Mouse (Mus musculus): ENCODE measurements around the gene Card11. TPM values are rescaled to one million over a fixed set of nuclear protein-coding genes. Genes with fewer than 3 reads are reported as not detected.
A peak's percentile ranks its signal among the peaks of the same experiment; 100 is the strongest.

The Card11 gene
- polyA plus RNA-seq, 1 experiment from 2014 or later, result 0.57 TPM

- Histone ChIP-seq H3K9ac (ENCODE audit: low read length) (no peak overlapping the region), H3K4me1 (replicated peaks; ENCODE audit: control insufficient read depth, insufficient read depth, low read length) (no peaks in the 10 kb centered on the region), H3K4me2 (ENCODE audit: low read length) (no peak overlapping the region), H3K27ac (ENCODE audit: low read depth) (no peak overlapping the region), H3K4me3 (ENCODE audit: low read depth, low read length) (no peak overlapping the region), H3K9me3 (ENCODE audit: control insufficient read depth, low read length) (no peaks in the 10 kb centered on the region), H3K36me3 (ENCODE audit: control insufficient read depth, insufficient read depth, low read length) (no peaks in the 10 kb centered on the region), H3K27me3 (replicated peaks; ENCODE audit: control insufficient read depth, insufficient read depth, low read length) (no peaks in the 10 kb centered on the region)
- ATAC-seq (replicated peaks; ENCODE audit: low FRiP score, low TSS enrichment, low read depth) (no peak), DNase-seq (ENCODE audit: low spot score) (no peak)
- WGBS, result 100% methylated on average over 1 of the region's 1 CpGs
Measured at GRCm38 (mm10) chr5:141033001-141033400, 32.6 kb upstream of the Card11 start.

DNA sequence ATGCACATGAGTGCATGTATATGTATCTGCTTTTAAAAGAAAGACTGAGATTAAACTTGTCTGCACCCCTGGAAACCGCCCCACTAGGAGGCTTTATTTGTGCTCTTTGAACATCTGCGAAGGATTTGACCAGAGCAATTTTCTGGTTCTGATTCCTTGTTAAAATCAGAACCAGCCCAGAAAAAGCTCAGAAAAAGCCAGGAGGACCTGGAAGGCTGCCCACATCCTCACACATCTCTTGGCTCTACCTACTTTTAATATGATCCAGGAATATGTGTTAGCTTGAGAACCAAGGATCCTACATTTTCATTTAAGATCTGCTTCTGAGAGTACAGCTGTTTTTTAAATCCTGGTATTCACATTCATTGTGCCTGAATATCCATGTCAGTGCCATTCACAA is 29.0 kb upstream of the Card11 start:
- no peak overlapping the region for H3K9ac ChIP-seq (ENCODE audit: low read length)
- H3K9me3 ChIP-seq (ENCODE audit: control insufficient read depth, low read length), result no peaks in the 10 kb centered on the region
- ATAC-seq (replicated peaks; ENCODE audit: low FRiP score, low TSS enrichment, low read depth) (no peak), DNase-seq (ENCODE audit: low spot score) (no peak)
- no peaks in the 10 kb centered on the region for H3K36me3 ChIP-seq (ENCODE audit: control insufficient read depth, insufficient read depth, low read length)
- 87% methylated on average over 2 of the region's 2 CpGs for WGBS
- H3K4me3 ChIP-seq (ENCODE audit: low read depth, low read length), result no peak overlapping the region
- no peak overlapping the region for H3K27ac ChIP-seq (ENCODE audit: low read depth)
- no peaks in the 10 kb centered on the region for H3K27me3 ChIP-seq (replicated peaks; ENCODE audit: control insufficient read depth, insufficient read depth, low read length)
- no peaks in the 10 kb centered on the region for H3K4me1 ChIP-seq (replicated peaks; ENCODE audit: control insufficient read depth, insufficient read depth, low read length)
- H3K4me2 ChIP-seq (ENCODE audit: low read length), result no peak overlapping the region

DNA sequence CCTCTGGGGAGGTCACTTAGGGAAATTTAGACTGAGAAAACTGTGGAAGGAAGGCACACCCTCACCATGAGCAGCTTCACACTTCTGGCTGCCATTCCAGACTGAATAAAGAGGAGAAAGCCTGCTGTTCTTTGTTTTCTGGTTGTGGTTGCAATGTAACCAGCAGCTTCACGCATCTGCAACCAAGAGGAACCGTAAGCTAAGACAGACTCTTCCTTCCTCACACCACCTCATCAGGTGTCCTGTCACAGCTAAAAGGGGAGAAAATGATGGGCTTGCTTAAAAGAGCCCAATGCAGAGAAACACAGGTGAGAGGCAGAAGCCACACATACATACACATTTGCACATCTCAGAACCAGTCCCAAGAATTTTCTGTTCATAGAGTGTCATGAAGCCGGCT is 25.3 kb upstream of the Card11 start:
- no peak for DNase-seq (ENCODE audit: low spot score)
- peaks cover 2% of the 10 kb centered on the region; the same call in 1 of the 2 replicates for H3K9me3 ChIP-seq (ENCODE audit: control insufficient read depth, low read length)

DNA sequence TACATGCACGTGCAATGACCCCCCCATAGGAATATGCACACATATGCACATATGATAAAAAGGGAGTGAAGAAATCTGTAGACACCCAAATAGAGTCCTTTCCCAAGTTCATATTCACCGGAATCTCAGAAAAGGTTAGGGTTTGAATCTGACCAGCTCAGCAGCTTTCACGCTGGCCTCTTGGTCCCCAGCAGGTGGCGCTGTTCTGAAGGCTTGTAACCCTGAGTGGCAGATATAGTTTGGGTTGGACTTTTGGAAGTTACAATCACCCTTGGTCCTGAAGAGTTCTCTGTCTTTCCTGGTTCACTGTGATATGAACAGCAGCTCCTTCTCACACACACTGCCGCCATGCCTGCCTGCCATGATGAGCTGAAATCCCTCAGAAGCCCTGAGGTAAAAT is 24.1 kb upstream of the Card11 start:
- Histone ChIP-seq H3K36me3 (ENCODE audit: control insufficient read depth, insufficient read depth, low read length) (no peaks in the 10 kb centered on the region), H3K9me3 (ENCODE audit: control insufficient read depth, low read length) (peaks cover 2% of the 10 kb centered on the region; the same call in 1 of the 2 replicates), H3K4me2 (ENCODE audit: low read length) (no peak overlapping the region), H3K4me1 (replicated peaks; ENCODE audit: control insufficient read depth, insufficient read depth, low read length) (no peaks in the 10 kb centered on the region), H3K9ac (ENCODE audit: low read length) (no peak overlapping the region), H3K27me3 (replicated peaks; ENCODE audit: control insufficient read depth, insufficient read depth, low read length) (no peaks in the 10 kb centered on the region), H3K4me3 (ENCODE audit: low read depth, low read length) (no peak overlapping the region), H3K27ac (ENCODE audit: low read depth) (no peak overlapping the region)
- DNase-seq (ENCODE audit: low spot score), result no peak
- WGBS, result 64% methylated on average over 5 of the region's 5 CpGs
- no peak for ATAC-seq (replicated peaks; ENCODE audit: low FRiP score, low TSS enrichment, low read depth)

More for the DNA sequence above, 25.3 kb upstream of the Card11 start:
- Histone ChIP-seq H3K4me2 (ENCODE audit: low read length) (no peak overlapping the region), H3K27ac (ENCODE audit: low read depth) (no peak overlapping the region), H3K4me1 (replicated peaks; ENCODE audit: control insufficient read depth, insufficient read depth, low read length) (no peaks in the 10 kb centered on the region), H3K9ac (ENCODE audit: low read length) (no peak overlapping the region), H3K4me3 (ENCODE audit: low read depth, low read length) (no peak overlapping the region), H3K27me3 (replicated peaks; ENCODE audit: control insufficient read depth, insufficient read depth, low read length) (no peaks in the 10 kb centered on the region), H3K36me3 (ENCODE audit: control insufficient read depth, insufficient read depth, low read length) (no peaks in the 10 kb centered on the region)
- ATAC-seq (replicated peaks; ENCODE audit: low FRiP score, low TSS enrichment, low read depth), result no peak
- 90% methylated on average over 3 of the region's 3 CpGs for WGBS

- Histone ChIP-seq H3K4me2 (ENCODE audit: low read length) (no peak overlapping the region), H3K4me1 (replicated peaks; ENCODE audit: control insufficient read depth, insufficient read depth, low read length) (0 out of 2 replicates have a peak, but pooled peaks cover 3% of the 10 kb centered on the region), H3K9ac (ENCODE audit: low read length) (no peak overlapping the region), H3K27me3 (replicated peaks; ENCODE audit: control insufficient read depth, insufficient read depth, low read length) (no peaks in the 10 kb centered on the region), H3K9me3 (ENCODE audit: control insufficient read depth, low read length) (peaks cover 2% of the 10 kb centered on the region; the same call in 1 of the 2 replicates), H3K36me3 (ENCODE audit: control insufficient read depth, insufficient read depth, low read length) (no peaks in the 10 kb centered on the region), H3K27ac (ENCODE audit: low read depth) (no peak overlapping the region), H3K4me3 (ENCODE audit: low read depth, low read length) (no peak overlapping the region)
- 44% methylated on average over 2 of the region's 2 CpGs for WGBS
- ATAC-seq (replicated peaks; ENCODE audit: low FRiP score, low TSS enrichment, low read depth) (no peak), DNase-seq (ENCODE audit: low spot score) (no peak)
Measured at GRCm38 (mm10) chr5:141017927-141018700, 17.7 kb upstream of the Card11 start.

DNA sequence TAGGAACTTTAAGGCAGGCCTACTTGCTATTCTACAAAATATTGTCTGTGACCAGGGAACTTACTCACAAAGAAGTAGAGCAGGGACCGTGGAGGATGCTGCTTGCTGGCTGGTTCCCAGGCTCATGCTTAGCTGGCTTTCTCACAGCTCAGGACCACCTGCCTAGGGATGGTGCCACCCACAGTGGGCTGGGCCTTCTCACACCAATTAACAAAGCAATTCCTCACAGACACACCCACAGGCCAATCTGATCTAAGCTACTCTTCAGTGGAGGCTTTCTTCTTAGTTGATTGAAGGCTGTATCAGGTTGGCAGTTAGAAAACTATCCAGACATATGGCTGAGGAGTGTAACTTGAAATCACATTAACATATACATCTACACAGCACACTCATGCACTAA is 15.7 kb upstream of the Card11 start:
- 78% methylated on average over 1 of the region's 1 CpGs for WGBS
- H3K4me2 ChIP-seq (ENCODE audit: low read length), result no peak overlapping the region
- no peaks in the 10 kb centered on the region for H3K27me3 ChIP-seq (replicated peaks; ENCODE audit: control insufficient read depth, insufficient read depth, low read length)
- no peaks in the 10 kb centered on the region for H3K36me3 ChIP-seq (ENCODE audit: control insufficient read depth, insufficient read depth, low read length)
- H3K9ac ChIP-seq (ENCODE audit: low read length), result no peak overlapping the region
- ATAC-seq (replicated peaks; ENCODE audit: low FRiP score, low TSS enrichment, low read depth) (no peak), DNase-seq (ENCODE audit: low spot score) (no peak)
- H3K9me3 ChIP-seq (ENCODE audit: control insufficient read depth, low read length), result no peaks in the 10 kb centered on the region
- 0 out of 2 replicates have a peak, but pooled peaks cover 3% of the 10 kb centered on the region for H3K4me1 ChIP-seq (replicated peaks; ENCODE audit: control insufficient read depth, insufficient read depth, low read length)
- no peak overlapping the region for H3K4me3 ChIP-seq (ENCODE audit: low read depth, low read length)
- no peak overlapping the region for H3K27ac ChIP-seq (ENCODE audit: low read depth)

- H3K4me2 ChIP-seq (ENCODE audit: low read length), result no peak overlapping the region
- WGBS, result 88% methylated on average over 6 of the region's 6 CpGs
- ATAC-seq (replicated peaks; ENCODE audit: low FRiP score, low TSS enrichment, low read depth) (no peak), DNase-seq (ENCODE audit: low spot score) (no peak)
- H3K9ac ChIP-seq (ENCODE audit: low read length), result no peak overlapping the region
- H3K27ac ChIP-seq (ENCODE audit: low read depth), result no peak overlapping the region
- no peak overlapping the region for H3K4me3 ChIP-seq (ENCODE audit: low read depth, low read length)
- H3K9me3 ChIP-seq (ENCODE audit: control insufficient read depth, low read length), result no peaks in the 10 kb centered on the region
- H3K27me3 ChIP-seq (replicated peaks; ENCODE audit: control insufficient read depth, insufficient read depth, low read length), result no peaks in the 10 kb centered on the region
- H3K36me3 ChIP-seq (ENCODE audit: control insufficient read depth, insufficient read depth, low read length), result no peaks in the 10 kb centered on the region
- H3K4me1 ChIP-seq (replicated peaks; ENCODE audit: control insufficient read depth, insufficient read depth, low read length), result 0 out of 2 replicates have a peak, but pooled peaks cover 3% of the 10 kb centered on the region
Measured at GRCm38 (mm10) chr5:141014216-141014615, 13.8 kb upstream of the Card11 start.

DNA sequence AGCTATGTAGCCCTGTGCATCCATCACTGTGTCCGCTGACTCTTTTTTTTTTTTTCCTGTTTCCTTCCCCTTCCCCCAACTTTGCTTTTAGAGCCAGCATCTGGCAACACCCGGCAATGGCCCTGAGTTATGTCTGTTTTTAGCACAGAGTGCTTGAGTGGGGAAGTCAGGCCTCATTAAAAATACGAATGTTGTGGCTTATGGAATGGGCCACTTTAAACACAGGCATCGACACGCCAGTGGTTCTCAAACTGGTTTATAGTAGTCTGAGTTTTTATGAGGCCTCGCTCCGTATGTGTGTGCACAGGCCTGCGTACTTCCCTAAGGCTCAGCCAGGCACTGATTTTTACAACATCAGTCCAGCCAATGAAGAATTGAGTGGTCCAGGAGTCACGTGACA is 13.1 kb upstream of the Card11 start:
- 24% methylated on average over 9 of the region's 9 CpGs for WGBS
- ATAC-seq (replicated peaks; ENCODE audit: low FRiP score, low TSS enrichment, low read depth), result no peak; the same call in 1 of the 2 replicates
- Histone ChIP-seq H3K36me3 (ENCODE audit: control insufficient read depth, insufficient read depth, low read length) (no peaks in the 10 kb centered on the region), H3K27ac (ENCODE audit: low read depth) (no peak overlapping the region), H3K27me3 (replicated peaks; ENCODE audit: control insufficient read depth, insufficient read depth, low read length) (no peaks in the 10 kb centered on the region), H3K4me1 (replicated peaks; ENCODE audit: control insufficient read depth, insufficient read depth, low read length) (0 out of 2 replicates have a peak, but pooled peaks cover 3% of the 10 kb centered on the region), H3K9ac (ENCODE audit: low read length) (no peak overlapping the region), H3K9me3 (ENCODE audit: control insufficient read depth, low read length) (no peaks in the 10 kb centered on the region), H3K4me2 (ENCODE audit: low read length) (peak overlapping the region; percentile 26; the same call in 1 of the 2 replicates), H3K4me3 (ENCODE audit: low read depth, low read length) (no peak overlapping the region)
- DNase-seq (ENCODE audit: low spot score), result no peak

DNA sequence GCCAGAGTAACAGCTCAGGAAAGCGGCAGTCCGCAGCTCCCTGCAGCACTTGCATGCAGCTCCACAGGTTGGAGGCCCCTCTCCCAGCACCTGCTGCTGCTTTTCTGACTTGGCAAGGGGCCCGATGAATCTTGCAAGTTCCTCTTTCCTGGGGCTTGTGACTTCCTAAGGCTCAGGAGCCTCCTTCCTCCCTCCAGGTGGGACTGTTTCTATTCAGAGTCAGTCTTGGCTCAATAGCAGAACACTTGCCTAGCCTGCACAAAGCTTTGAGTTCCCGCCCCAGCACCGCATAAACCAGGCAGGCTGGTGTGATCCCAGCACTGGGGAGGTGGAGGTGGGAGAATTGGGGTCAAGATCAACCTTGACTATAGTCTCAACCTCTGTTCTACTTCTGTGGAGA is 5.1 kb upstream of the Card11 start:
- no peak overlapping the region for H3K27ac ChIP-seq (ENCODE audit: low read depth)
- no peaks in the 10 kb centered on the region for H3K4me1 ChIP-seq (replicated peaks; ENCODE audit: control insufficient read depth, insufficient read depth, low read length)
- no peak overlapping the region for H3K9ac ChIP-seq (ENCODE audit: low read length)
- H3K36me3 ChIP-seq (ENCODE audit: control insufficient read depth, insufficient read depth, low read length), result no peaks in the 10 kb centered on the region
- H3K4me3 ChIP-seq (ENCODE audit: low read depth, low read length), result no peak overlapping the region
- ATAC-seq (replicated peaks; ENCODE audit: low FRiP score, low TSS enrichment, low read depth), result no peak
- no peak overlapping the region for H3K4me2 ChIP-seq (ENCODE audit: low read length)
- DNase-seq (ENCODE audit: low spot score), result no peak
- 62% methylated on average over 5 of the region's 5 CpGs for WGBS
- no peaks in the 10 kb centered on the region for H3K9me3 ChIP-seq (ENCODE audit: control insufficient read depth, low read length)
- H3K27me3 ChIP-seq (replicated peaks; ENCODE audit: control insufficient read depth, insufficient read depth, low read length), result no peaks in the 10 kb centered on the region
